Mouse (Mus musculus) myocyte (in vitro differentiated cells): ENCODE measurements around the gene Slc16a10.

Experiments used
- CEBPB ChIP-seq: IDR thresholded peaks from 2 replicates; pipeline ENCODE4 v1.6.1; 2011; ENCODE audit warnings: mild to moderate bottlenecking, moderate library complexity; ENCODE audit not compliant: poor library complexity, insufficient read depth, severe bottlenecking
- E2F4 ChIP-seq: IDR thresholded peaks from one replicate; pipeline ENCODE4 v1.6.1; 2011; ENCODE audit warnings: mild to moderate bottlenecking, control low read depth, moderate library complexity; ENCODE audit not compliant: insufficient read depth
- MAX ChIP-seq: IDR thresholded peaks from one replicate; pipeline ENCODE4 v1.6.1; 2011; ENCODE audit warnings: low read depth, mild to moderate bottlenecking, control low read depth
- MYOD1 ChIP-seq, 3 experiments: IDR thresholded peaks; one replicate each; pipeline ENCODE4 v1.6.1; 2011; ENCODE audit warnings: control low read depth in 2 of 3, low read depth in 2 of 3, mild to moderate bottlenecking in 2 of 3, moderate library complexity in 1 of 3; ENCODE audit not compliant: insufficient read length in 2 of 3, control insufficient read depth in 1 of 3
- POLR2A ChIP-seq: IDR thresholded peaks from one replicate; pipeline ENCODE4 v1.6.1; 2011; ENCODE audit warnings: low read depth, mild to moderate bottlenecking, control low read depth, moderate library complexity; ENCODE audit not compliant: insufficient read length
- POLR2AphosphoS2 ChIP-seq: IDR thresholded peaks from one replicate; pipeline ENCODE4 v1.6.1; 2011; ENCODE audit warnings: low read depth, control low read depth; ENCODE audit not compliant: insufficient read length
- TCF12 ChIP-seq: IDR thresholded peaks from one replicate; pipeline ENCODE4 v1.6.1; 2011; ENCODE audit warnings: mild to moderate bottlenecking, control low read depth; ENCODE audit not compliant: poor library complexity, insufficient read depth, severe bottlenecking
- USF1 ChIP-seq: IDR thresholded peaks from one replicate; pipeline ENCODE4 v1.6.1; 2011; ENCODE audit warnings: low read depth, mild to moderate bottlenecking, control low read depth, moderate library complexity

DNA sequence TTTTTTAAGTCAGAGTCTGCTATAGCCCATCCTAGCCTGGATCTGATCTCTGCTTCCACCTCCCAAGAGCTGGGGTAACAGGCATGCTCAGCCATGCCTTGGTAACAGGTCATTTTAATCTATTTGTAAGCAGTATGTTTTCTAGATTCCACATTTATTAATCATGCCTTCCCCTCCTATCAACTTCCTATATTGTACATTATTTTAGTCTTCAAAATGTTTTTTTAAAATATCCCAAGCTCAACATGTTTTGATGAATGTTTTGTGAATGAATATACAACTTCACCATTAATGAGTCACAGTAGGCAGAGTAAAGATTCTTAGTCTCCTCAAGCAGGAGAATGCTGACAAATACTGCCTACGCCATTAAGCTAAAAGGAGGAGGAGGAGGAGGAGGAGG, 75.0 kb downstream of the Slc16a10 start:
- TF ChIP-seq POLR2A (no peak), CEBPB (no peak), POLR2AphosphoS2 (no peak), MYOD1 (IDR thresholded peaks at IDR 0.05; ENCODE audit: control insufficient read depth in 1 of 3, insufficient read length in 2 of 3, low read depth in 2 of 3) (no peak), TCF12 (no peak), MAX (no peak), USF1 (no peak), E2F4 (no peak)
